Mouse (Mus musculus): ENCODE data around the gene Rps17.

Rps17 gene

DNA sequence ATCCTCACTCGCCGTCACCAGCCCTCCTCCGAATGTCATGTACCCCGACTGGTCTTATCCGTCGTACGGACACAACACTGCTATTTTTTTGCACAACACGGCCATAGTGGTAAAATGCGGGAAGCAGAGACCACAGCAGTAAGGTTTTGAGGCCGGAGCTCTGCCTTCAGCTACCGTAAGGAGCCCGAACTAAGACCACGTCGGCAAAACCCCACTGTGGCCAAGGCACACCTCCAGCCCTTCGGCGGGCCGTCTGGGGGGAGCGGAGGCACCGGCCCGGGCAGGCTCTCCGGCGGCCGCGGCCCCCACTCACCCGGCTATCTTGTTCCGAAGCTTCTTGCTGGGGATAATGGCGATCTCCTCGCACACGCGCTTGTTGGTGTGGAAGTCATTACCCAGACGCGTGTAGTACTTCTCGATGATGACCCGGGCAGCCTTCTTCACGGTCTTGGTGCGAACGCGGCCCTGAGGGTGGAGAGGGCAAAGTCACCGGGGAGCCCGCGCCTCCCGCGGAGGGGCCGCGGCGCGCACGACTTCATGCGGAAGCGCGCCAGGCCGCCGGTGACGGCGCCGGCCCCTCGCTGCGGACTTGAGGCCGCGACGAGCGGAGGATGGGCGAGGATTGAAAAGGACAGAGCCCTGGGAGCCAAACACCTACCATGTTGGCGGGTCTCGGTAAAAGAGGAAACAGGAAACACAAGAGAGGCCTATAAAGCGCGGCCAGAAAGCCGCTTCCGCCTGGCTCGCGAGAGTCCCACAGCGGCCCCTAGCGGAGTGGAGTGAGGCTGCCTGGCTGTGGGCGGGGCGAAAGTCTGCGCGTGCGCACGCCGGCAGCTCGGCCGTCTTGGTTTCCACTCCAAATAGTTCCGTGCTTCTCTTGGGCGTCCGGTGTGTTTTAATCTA is at the start of gene Rps17:
Rps17 (minus strand) TSS at position 711 of the 903 bp plus-strand sequence.
- ATAC-seq (ENCODE audit: low TSS enrichment): peak; percentile 78

DNA sequence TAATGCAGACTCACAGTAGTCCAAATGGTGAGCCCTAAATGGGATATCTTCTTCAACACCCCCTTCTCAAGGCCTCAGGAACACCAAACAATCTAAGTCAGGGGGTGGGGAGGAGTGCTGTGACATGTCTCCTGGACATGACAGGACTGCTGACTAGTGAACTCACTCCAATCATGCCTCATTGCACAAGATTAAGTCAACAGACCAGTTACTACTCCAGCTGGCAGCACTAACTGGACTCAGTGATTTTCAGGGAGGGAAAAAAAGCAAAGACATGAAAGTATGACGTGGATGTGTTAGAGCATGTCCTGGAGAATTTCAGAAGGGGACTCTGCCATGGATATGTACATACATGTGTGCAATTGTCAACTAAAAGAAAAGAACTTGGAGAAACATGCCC is 34.3 kb upstream of the Rps17 start:
- ATAC-seq (ENCODE audit: low TSS enrichment): no peak

DNA sequence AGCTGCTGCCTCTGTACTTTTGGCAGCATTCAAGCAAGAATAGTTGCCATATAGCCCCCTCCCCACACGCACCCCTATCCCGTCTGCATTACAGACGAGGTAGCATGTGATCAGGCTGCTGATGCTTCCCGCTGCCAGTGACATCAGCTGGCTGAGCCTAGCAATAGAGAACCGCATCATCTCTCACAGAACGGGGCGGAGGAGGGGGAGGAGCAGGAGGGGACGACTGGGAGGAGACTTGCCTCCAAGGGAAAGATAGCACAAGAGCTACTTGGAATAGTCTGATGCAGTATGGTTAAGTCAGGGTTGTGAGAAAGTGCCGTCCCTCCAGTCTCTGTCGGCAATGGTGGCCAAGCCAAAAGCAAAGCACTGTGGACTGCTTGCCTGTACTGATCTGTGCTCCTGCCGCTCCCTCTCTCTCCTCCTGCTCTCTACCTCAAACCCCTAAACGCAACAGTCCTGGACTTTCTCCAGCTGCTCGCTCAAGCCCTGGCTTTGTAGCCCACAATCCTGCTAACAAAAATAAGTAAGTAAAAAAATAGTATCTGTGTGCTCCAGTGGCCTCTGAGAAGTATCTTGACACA is 27.4 kb upstream of the Rps17 start:
- peak; percentile 90 for ATAC-seq (ENCODE audit: low TSS enrichment)

DNA sequence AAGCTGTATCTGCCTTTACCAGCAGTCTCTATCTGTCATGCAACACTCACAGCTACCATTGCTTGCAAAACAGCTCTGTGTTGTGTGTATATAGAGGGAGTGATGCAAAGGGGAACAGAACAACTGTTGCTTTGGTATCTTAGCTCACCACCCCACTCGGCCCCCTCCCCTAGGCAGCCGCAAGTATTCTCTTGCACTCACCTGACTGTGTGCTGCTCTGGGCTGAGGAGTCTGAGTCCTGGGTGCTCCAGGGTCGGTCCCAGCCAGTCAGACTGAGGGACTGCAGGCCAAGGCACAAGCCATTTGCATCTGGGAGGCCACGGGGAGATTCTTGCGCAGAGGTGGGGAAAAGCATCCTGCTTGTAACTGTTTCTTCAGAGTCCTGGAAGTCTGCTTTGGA is 26.8 kb upstream of the Rps17 start:
- ATAC-seq (ENCODE audit: low TSS enrichment): peak; percentile 11; the same call in 1 of the 2 replicates

DNA sequence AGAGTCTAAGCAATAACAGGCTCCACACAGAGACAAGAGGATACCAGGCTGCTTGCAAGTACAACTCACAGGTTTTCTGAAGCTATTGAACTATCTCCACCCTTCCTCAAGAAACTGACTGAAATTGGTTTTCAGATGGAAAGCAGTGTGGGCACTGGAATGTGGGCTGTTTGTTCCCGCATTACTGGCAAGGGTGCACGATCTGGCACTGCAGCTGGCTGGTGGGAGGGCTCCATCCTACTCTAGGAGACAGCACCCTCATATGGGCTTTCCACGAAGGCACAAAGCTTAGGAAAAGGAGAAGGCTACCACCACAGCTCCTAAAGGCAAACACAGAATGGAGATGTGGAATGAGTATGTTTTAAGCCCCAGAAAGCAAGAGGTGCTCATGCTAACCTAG is 24.7 kb upstream of the Rps17 start:
- peak; percentile 73 for ATAC-seq (ENCODE audit: low TSS enrichment)

DNA sequence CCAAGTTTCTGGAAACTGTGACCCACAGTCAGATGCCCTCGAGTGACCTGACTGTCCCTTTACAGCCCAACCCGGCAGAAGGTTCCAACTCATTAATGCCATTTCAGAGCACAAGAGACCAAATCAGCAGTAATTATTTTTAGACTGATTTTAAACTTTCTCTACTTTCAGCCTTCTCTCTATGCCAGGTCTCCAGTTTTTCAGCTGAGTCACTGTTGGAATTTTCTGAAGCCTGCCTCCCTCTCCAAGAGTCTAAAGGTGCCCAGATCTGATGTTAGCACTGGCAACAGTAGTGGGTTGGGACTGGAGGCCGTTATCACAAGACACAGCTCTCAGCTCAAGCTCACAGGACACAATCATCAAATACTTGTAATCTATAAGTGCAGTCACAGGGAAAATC is 22.9 kb upstream of the Rps17 start:
- no peak for ATAC-seq (ENCODE audit: low TSS enrichment)

DNA sequence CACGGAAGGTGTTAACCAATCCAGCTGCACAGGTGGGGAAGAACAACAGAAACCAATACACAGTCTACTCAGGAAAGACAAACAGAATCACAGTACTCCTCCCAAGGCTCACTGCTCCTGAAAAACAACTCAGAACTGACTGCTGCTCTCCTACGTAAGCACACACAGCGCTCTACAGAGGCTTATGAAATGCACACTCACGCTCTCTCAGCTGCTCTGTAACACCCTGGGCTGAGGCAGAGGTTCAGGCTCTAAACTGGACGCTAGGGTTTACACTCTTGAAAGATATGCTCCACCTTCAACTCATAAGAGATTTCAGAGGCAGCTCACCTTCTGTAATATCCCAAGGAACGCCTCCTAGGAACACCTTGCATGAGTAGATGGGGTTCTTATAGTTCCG is 11.9 kb upstream of the Rps17 start:
- ATAC-seq (ENCODE audit: low TSS enrichment): no peak

DNA sequence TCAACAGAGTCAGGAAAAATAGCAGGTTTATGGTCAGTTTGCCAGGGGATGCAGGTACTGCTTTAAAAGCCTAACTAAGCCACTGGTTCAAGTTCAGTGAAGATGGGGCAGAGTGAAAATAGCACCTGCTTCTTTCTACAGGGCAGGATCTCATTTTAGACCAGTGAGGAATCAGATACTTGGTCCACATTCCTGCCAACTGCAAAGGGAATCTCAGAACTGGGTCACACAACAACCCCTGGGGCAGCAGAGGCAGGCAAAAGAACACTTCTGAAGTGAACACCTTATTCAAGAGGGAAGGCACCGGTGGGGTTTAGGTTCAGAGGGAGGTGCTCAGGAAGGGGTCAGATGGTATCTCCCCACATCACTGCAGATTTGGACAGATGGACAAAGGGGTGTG is 11.3 kb upstream of the Rps17 start:
- no peak for ATAC-seq (ENCODE audit: low TSS enrichment)

DNA sequence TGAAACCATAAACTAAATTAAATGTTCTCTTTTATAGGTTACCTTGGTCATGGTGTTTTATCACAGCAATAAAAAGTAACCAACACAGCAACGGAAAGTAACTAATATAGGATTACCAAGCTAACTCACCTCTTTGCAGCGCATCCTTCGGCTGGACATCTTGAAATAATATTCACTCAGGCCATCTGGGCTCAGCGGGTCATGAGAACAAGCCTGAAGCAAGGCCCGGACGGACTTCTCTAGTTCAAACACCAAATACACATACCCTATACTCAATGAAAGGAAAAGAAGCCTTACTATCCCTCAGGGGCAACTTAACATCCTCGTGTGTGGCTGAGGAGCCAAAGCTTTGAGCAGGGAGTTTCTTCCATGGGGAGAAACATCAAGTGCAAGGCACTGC is 10.7 kb upstream of the Rps17 start:
- no peak for ATAC-seq (ENCODE audit: low TSS enrichment)

DNA sequence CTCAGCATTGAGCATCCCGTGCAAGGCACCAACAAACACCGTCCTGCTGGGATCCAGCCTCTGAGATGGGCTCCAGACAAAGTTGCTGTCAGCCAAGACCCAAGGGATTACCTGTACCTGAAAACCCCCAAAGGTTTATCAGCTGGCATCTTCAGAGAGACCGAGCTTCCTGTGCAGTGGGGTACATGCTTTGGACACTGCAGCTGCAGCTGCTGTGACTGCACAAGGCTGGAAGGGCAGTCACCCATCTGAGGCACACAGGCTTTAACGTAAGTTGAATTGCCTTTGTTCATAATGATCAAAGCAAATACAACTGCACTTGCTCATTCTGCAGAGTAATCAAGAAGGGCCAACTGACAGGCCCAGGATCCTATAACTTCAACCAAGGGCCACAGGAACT is 6.8 kb upstream of the Rps17 start:
- no peak for ATAC-seq (ENCODE audit: low TSS enrichment)

DNA sequence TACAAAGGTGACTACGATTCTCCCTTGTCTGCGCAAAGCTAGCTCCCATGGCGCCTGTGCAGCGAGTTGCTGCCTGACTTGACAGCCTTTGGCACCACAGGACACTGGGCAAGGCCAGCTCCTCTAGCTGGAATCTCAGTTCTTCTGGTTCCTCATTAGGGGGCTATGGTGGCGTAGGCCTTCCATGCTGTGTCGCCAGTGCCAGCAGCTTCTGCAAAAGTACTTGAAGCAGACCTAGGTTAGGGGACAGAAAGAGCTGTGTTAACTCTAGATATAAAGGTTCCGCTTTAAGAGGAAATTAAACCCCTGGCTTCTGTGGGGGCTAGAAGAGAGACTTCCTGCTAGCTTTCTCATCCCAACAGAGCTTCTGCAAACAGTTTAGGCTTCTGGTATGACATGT is 3.2 kb upstream of the Rps17 start:
- no peak for ATAC-seq (ENCODE audit: low TSS enrichment)

DNA sequence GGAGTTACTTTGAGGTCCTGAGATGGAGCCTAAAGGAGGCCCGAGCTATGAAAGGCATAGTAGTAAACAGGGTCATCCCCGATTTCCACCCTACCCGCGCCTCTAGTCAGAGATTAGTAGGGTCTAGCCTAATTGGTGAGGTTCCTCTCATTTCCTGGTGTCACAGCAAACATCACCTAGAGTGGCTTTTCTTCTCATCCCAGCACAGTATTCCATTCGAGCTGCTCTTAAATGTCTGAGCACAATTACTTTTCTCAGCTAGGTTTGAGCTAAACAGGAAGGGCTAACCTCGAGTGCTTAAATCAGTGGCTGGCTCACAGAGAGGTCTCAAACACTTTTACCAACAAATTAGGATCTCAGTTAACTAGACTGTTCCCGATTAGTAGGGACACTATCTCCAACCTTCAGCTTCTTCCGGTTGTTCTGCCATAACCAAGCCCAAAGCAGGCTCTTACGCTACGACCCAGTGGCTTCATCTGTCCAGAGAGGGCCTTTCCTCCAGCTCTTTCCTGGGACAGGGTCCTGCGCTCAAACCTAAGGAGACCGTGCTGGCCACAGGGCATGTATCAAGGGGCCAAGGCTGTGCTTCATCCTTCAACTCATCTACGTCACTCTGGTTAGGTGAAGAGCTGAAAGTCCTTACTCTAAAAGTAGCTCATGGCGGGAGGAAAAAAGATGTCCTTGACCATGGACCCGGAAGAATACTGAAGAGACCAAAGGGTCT is 555 bp upstream of the Rps17 start:
- ATAC-seq (ENCODE audit: low TSS enrichment): no peak; the same call in 1 of the 2 replicates

DNA sequence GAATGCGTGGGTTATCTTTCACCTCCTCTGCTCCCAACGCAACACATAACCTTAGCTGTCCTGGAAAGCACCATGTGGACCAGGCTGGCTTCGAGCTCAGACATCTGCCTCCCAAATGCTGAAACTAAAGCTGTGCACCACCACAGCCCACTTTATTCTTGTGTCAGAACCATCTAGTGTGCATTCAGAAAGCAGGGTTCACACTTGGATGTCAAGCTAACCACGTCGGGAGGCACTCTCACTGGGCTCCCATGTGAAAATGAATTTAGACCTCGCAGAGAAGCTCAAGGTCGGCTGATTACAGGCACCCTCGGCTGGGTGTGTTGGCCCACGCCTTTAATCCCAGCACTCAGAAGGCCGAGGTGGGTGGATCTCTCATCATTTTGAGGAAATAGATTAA is 1.2 kb downstream of the Rps17 start:
- ATAC-seq (ENCODE audit: low TSS enrichment): no peak

DNA sequence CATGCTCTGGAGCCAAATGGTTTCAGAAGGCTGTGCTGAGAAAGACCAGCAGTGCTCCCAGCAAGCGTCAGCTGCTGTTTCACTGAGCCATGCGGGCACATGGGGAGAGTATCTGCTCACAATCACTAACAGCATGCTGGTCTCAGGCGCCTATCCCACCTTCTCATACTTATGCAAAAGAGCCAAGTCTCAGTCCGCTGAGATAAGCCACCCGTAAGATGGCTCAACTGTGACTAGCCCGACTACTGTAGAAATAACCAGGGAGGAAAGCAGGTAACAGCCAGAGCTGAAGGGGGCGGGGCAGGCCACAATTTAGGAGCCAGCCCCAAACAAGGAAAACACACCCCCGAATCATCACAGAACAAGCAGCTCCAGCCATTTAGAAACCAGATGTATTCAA is 1.7 kb downstream of the Rps17 start:
- ATAC-seq (ENCODE audit: low TSS enrichment): no peak

DNA sequence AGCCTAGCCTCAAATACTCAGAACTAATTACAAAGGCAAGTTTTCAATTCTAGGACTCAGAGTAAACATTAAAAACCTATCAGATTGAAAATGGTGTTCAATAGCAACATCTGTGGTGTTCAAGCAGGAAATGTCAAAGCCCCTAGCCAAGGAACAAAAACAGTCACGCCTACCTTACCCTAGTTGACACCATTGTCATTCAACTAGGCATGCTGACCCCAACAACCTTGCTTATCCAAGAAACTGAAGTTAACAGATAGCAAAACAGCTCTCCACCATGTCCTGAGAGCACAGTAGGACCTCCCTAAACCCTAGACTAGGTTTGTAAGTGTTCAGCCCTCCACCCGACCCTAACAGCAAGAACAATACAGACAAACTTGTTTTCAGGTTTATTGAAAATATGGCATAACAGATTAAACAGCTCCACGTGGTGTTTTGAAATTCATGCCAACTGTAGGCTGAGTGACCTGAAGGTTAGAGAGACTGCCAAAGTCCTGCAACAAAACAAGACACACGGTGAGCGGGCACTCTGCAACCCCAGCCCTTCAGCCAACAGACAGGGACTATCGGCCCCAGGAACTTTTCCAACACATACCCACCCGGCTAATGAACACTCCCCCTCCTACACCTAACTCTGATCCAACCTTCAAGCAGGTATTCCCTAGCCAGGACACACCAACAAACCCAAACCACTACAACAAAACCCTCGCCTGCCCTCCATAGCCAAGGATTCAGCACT is 2.5 kb downstream of the Rps17 start:
- ATAC-seq (ENCODE audit: low TSS enrichment): no peak

DNA sequence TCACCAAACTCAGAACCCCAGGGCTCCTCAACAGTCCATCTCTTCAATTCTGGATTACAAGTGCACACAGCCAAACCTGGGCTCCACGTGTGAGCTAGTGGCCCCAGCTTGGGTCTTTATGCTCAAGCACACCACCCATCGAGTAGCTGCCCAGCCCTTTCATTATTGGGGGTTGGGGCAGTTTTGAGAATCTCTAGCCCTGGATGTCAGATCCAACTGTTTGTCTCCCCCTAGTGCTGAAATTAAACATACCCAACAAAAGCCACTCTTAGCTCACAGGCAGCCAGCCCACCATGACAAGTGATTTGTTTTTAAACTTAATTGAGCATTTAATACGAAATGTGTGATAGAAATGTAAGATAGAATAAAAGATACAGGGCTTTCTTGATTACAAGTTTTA is 3.5 kb downstream of the Rps17 start:
- ATAC-seq (ENCODE audit: low TSS enrichment): no peak

DNA sequence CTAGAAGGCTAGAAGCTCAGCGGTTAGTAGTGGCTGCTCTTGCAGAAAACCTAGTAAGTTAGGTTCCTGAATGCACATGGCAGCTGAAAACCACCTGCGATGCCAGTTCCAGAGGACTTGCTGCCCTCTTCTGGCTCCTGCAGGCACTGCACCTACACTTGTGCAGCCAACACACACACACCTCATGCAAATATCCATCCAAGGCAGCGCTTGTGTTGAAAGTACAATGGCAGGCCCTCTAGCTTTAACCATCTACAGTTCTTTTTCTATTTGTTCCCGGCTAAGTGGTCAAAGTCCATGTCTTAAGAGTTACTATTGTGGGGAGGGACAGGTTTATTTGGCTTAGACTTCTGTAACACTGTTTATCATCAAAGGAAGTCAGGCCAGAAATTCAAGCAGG is 5.3 kb downstream of the Rps17 start:
- no peak for ATAC-seq (ENCODE audit: low TSS enrichment)

DNA sequence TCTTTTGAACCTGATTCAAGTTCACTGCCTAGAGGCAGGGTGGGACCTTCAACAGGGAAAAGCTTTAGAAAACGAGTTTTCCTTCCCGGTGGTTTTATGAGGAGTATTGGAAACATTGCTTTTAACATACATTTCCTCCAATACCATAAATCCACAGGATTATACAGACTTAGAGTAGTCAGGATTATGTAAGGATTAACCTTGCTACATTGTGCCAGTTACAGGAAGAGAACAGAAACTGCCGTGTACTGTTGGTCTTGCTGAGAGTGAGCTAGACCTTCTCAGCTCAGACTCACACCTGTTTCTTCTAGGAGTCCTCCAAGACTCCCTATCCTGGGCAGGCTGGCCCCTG is 6.6 kb downstream of the Rps17 start:
- ATAC-seq (ENCODE audit: low TSS enrichment): no peak

DNA sequence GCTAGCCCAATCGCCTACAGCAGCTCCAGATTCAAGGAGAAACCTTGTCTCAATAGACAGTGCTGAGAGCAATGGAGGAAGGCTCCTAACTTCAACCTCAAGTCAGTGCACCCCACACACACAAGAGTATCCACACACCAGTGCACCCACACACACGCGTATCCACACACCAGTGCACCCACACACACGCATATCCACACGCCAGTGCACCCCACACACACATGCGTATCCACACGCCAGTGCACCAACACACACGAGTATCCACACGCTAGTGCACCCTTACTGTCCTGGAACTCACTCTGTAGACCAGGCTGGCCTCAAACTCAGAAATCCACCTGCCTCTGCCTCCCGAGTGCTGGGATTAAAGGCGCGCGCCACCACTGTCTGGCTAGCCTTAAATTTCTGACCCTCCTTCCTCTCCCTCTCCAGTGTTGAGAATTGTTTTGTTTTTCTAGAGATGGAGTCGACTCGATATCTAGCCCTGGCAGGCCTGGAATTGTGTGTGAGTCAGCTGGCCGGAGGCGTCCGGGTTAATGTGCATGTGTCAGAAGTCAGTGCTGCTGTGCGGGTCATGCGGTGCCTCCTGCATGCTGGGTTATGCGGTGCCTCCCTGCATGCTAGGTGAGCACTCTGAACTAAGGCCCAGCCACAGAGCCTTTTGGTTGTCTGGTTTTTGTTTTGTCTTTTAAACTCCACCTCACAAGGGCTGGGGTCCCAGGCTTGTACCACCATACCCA is 7.1 kb downstream of the Rps17 start:
- ATAC-seq (ENCODE audit: low TSS enrichment): no peak

DNA sequence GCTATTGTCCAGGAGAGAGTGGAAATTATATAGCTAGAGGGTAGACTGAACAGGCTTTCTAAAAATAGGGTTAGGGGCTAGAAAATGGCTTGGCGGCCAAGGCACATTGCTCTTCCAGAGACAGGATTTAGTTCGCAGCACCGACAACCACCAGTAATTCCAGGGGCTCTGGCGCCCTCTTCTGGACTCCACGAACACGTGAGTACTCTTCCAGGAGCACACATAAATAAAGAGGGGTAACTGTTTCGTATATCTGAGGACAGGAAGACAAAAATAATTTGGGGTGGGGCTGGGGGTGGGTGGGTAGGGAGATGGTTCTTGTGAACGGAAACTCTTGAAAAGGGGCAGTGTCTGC is 8.6 kb downstream of the Rps17 start:
- ATAC-seq (ENCODE audit: low TSS enrichment): no peak

DNA sequence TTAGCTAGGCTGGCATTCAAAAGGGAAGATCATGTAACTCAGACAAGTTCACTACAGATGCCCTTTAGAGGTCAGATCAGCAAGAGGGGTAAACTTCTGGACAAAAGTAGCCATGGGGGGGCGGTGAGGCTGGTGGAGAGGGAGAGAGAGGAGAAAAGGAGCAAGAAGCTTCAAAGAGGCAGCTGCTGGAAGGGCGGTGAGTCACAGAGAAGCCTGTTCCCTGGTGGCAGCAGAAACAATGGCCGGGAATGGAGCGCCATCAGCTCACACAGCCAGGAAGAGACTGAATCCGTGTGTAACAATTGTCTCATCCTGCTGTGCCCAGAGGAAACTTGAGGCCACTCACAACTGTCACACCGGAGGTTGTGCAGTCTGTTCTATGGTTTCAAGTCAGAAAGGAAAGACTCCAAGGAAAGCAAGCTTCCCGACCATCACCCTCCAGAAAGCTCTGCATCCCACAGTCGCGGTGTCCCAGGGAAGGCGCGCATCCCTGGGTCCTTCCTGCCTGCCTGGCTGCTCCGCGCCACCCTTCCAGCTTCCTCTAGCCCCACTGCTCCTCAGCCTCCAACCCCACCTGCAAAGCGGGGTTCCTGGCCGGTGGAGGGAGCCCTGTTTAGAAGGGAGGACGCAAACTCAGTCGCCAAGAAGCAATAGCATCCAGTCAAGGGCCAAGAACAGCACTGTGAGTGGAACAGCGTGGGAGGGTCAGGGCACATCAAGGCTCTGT is 9.2 kb downstream of the Rps17 start:
- ATAC-seq (ENCODE audit: low TSS enrichment): peak; percentile 69; the same call in 1 of the 2 replicates

All from frontal cortex, adult (tissue).